Mouse (Mus musculus): ENCODE measurements around the gene Tars2.

DNA sequence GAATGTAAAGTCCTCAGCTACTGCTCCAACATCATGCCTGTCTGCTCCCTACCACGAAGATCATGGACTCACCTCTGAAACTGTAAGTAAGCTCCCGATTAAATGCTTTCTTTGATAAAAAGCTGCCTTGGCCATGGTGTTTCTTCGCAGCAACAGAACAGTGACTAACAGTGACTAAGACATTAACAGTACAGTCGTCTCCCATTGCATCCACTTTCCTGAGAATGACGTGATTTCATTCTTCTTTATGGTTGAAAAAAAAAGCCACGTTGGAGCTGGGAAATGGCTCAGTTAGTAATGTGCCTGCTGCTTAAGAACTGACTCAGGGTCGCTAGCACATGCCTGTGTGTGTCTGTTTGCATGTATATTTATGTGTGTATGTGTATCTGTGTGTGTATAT lies 34.1 kb downstream of the Tars2 start:
- TF ChIP-seq CTCF (IDR thresholded peaks at IDR 0.05; ENCODE audit: low read depth, low read length) (no peak), GATA1 (IDR thresholded peaks at IDR 0.05; ENCODE audit: borderline replicate concordance, low read length) (no peak), POLR2AphosphoS5 (IDR thresholded peaks at IDR 0.05; ENCODE audit: insufficient replicate concordance, low read depth, low read length) (no peak), TAL1 (conservative IDR thresholded peaks at IDR 0.05; ENCODE audit: low read depth, low read length) (no peak), GATA2 (IDR thresholded peaks at IDR 0.05; ENCODE audit: borderline replicate concordance, low read depth, low read length) (no peak)

Data from G1E (cell line).